Mouse (Mus musculus) spleen, adult 10 weeks (tissue): ENCODE data around the gene Olfr272. TPM values are rescaled to one million over a fixed set of nuclear protein-coding genes. Genes with fewer than 3 reads are reported as not detected.

Experiments used
- polyA plus RNA-seq: library from polyadenylated mRNA; stranded (reverse); fragments of 350-450 nt; fragmentation: Illumina TruSeq; extraction: RNeasy Lipid Tissue Mini Kit (QIAGEN cat#74804); gene quantifications from one replicate; pipeline ENCODE4 v1.2.3, GENCODE M21; 2015; ENCODE audit warnings: low replicate concordance; ENCODE audit not compliant: insufficient read depth

Olfr272 gene
- not detected for polyA plus RNA-seq

GRCm38 (mm10) chr4:52919078-52919477, at the start of gene Olfr272:
Gene Olfr272 (minus strand): TSS chr4:52919178.

GRCm38 (mm10) chr4:52964247-52964646, 45.3 kb upstream of the Olfr272 start, which contains the start of gene Olfr270:
Gene Olfr270 (plus strand): TSS chr4:52964547.

Other genes starting within 250 kb of the Olfr272 start
- not detected for gene Olfr275, start 104.6 kb downstream of the Olfr272 start, polyA plus RNA-seq
- gene Olfr273, start 59.9 kb downstream of the Olfr272 start, polyA plus RNA-seq = not detected
- gene Olfr270, start 45.4 kb upstream of the Olfr272 start, polyA plus RNA-seq = not detected
- gene Nipsnap3a, start 70.1 kb upstream of the Olfr272 start, polyA plus RNA-seq = not detected
- gene Nipsnap3b, start 92.7 kb upstream of the Olfr272 start, polyA plus RNA-seq = 45.1 TPM
- 51.8 TPM for gene Abca1, start 240.7 kb upstream of the Olfr272 start, polyA plus RNA-seq